Mouse (Mus musculus) kidney, postnatal 36 days (tissue): ENCODE measurements around the gene Lsm7.
"Not testable (repeated sequence)": the region's sequence is repeated elsewhere in the genome, so short reads cannot be mapped to it uniquely, and the experiment has no call there.

Experiments
- DNase-seq, 2 experiments: peaks; one replicate each; pipeline ENCODE4 v3.0.0; 2021 to 2022; ENCODE audit warnings: mixed read lengths in 2 of 2

Gene Lsm7

GRCm38 (mm10) chr10:80832818-80833217 is 22.2 kb downstream of the Lsm7 start:
- peak in 1 of 2 experiments; percentile 30 for DNase-seq

- DNase-seq: peak; percentile 88 to 93
Measured at GRCm38 (mm10) chr10:80831136-80831535, 23.9 kb downstream of the Lsm7 start.

GRCm38 (mm10) chr10:80829359-80830278 is 25.4 kb downstream of the Lsm7 start:
- DNase-seq: no peak

GRCm38 (mm10) chr10:80828587-80828986 is 26.4 kb downstream of the Lsm7 start:
- not testable (repeated sequence) for DNase-seq

GRCm38 (mm10) chr10:80827870-80828420 is 27.1 kb downstream of the Lsm7 start:
- no peak for DNase-seq

- no peak for DNase-seq
Measured at GRCm38 (mm10) chr10:80827063-80827869, 27.7 kb downstream of the Lsm7 start.

GRCm38 (mm10) chr10:80826151-80827062 is 28.6 kb downstream of the Lsm7 start, which contains the start of gene Oaz1:
Gene Oaz1 (plus strand): TSS chr10:80826656.
- peak; percentile 98 to 100 for DNase-seq

GRCm38 (mm10) chr10:80824827-80825226 is 30.2 kb downstream of the Lsm7 start:
- no peak for DNase-seq

- peak; percentile 17 to 42 for DNase-seq
Measured at GRCm38 (mm10) chr10:80823847-80824643, 31.0 kb downstream of the Lsm7 start.

- DNase-seq: no peak
Measured at GRCm38 (mm10) chr10:80823316-80823715, 31.7 kb downstream of the Lsm7 start.

GRCm38 (mm10) chr10:80822528-80822927 is 32.5 kb downstream of the Lsm7 start:
- DNase-seq: no peak

- DNase-seq: peak; percentile 32 to 57
Measured at GRCm38 (mm10) chr10:80821991-80822390, 33.0 kb downstream of the Lsm7 start.

GRCm38 (mm10) chr10:80819406-80819805 is 35.6 kb downstream of the Lsm7 start:
- peak; percentile 81 to 84 for DNase-seq

- no peak for DNase-seq
Measured at GRCm38 (mm10) chr10:80818599-80819281, 36.3 kb downstream of the Lsm7 start.

GRCm38 (mm10) chr10:80817955-80818354 is 37.1 kb downstream of the Lsm7 start:
- DNase-seq: not testable (repeated sequence)

GRCm38 (mm10) chr10:80817164-80817563 is 37.8 kb downstream of the Lsm7 start:
- DNase-seq: no peak

GRCm38 (mm10) chr10:80816303-80816702 is 38.7 kb downstream of the Lsm7 start:
- DNase-seq: not testable (repeated sequence)

- DNase-seq: no peak
Measured at GRCm38 (mm10) chr10:80814800-80815199, 40.2 kb downstream of the Lsm7 start.

- no peak for DNase-seq
Measured at GRCm38 (mm10) chr10:80813366-80813765, 41.6 kb downstream of the Lsm7 start, which contains the start of gene Jsrp1. Gene Jsrp1 (minus strand): TSS chr10:80813498.

GRCm38 (mm10) chr10:80812391-80813041 is 42.5 kb downstream of the Lsm7 start:
- no peak for DNase-seq
